Mouse (Mus musculus): Measurements from ENCODE around the gene Psap.

DNA sequence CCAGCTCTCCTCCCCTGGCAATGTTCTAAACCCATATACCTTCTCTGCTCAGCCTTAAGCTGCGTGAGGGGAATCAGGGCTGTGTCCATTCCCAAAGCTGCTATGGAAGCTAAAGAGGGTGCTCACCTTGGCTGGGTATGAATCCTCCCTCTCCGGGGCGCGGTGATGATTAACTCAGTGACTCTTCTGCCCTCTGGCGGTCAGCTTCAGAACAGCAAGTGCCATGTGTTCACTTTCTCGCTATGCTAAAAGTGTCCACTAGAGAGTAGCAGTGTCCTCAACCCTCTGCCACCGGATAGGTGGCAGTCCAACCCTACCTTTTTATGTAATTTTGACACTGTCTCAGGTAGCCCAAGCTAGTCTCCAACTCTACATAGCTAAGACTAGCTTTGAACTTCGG is 32.4 kb upstream of the Psap start:
- peak; percentile 89 for TF ChIP-seq CTCF (IDR thresholded peaks at IDR 0.05; ENCODE audit: borderline replicate concordance, insufficient read depth, low read length)
- TF ChIP-seq POLR2A (IDR thresholded peaks at IDR 0.05; ENCODE audit: low read depth, low read length) = no peak

Data from embryonic fibroblast, embryonic 13.5 days (primary cell).